Mouse (Mus musculus): ENCODE measurements around the gene Hmgcl. TPM values are rescaled to one million over a fixed set of nuclear protein-coding genes. Genes with fewer than 3 reads are reported as not detected.

Gene Hmgcl
- polyA plus RNA-seq, 1 experiment from 2014 or later = 76.3 TPM

- Histone ChIP-seq H3K4me2 (replicated peaks) (no peak overlapping the region), H3K36me3 (peaks cover 26% of the 10 kb centered on the region; the same call in 1 of the 2 replicates), H3K9me3 (no peaks in the 10 kb centered on the region), H3K4me3 (no peak overlapping the region), H3K4me1 (peaks cover 6% of the 10 kb centered on the region; the same call in 1 of the 2 replicates), H3K27me3 (no peaks in the 10 kb centered on the region), H3K27ac (no peak overlapping the region), H3K9ac (no peak overlapping the region)
- no peak for ATAC-seq (ENCODE audit: insufficient number of reproducible peaks, insufficient read depth, low FRiP score, low TSS enrichment)
- 86% methylated on average over 10 of the region's 10 CpGs for WGBS
Measured at GRCm38 (mm10) chr4:135949475-135949874, 3.2 kb downstream of the Hmgcl start.

DNA sequence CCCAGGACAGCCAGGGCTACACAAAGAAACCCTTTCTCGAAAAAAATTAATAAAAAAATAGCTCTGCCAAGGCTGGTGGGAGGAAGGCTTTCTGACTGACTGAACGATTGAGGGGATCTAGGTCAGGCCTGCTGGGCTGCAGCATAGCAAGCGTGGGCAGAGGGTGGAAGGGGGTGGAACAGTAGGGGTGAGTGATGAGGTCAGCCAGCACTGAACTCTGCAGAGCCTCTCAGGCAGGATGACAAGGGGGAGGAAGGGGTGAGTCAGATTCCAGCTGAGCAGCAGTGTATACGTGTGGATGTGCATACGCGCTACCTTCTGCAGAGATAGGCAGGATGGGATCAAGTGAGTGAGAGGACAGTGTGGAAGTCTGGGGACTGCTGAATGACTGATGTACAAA is 3.7 kb downstream of the Hmgcl start:
- Histone ChIP-seq H3K4me1 (peaks cover 6% of the 10 kb centered on the region; the same call in 1 of the 2 replicates), H3K9me3 (no peaks in the 10 kb centered on the region), H3K9ac (no peak overlapping the region), H3K27ac (no peak overlapping the region), H3K27me3 (no peaks in the 10 kb centered on the region), H3K4me3 (no peak overlapping the region), H3K4me2 (replicated peaks) (no peak overlapping the region), H3K36me3 (peaks cover 31% of the 10 kb centered on the region; the same call in 1 of the 2 replicates)
- WGBS = 66% methylated on average over 6 of the region's 6 CpGs
- ATAC-seq (ENCODE audit: insufficient number of reproducible peaks, insufficient read depth, low FRiP score, low TSS enrichment) = no peak

GRCm38 (mm10) chr4:135950365-135950764 is 4.1 kb downstream of the Hmgcl start:
- Histone ChIP-seq H3K27ac (no peak overlapping the region), H3K27me3 (no peaks in the 10 kb centered on the region), H3K4me3 (no peak overlapping the region), H3K4me2 (replicated peaks) (no peak overlapping the region), H3K4me1 (peaks cover 6% of the 10 kb centered on the region; the same call in 1 of the 2 replicates), H3K9ac (no peak overlapping the region), H3K36me3 (peaks cover 34% of the 10 kb centered on the region; the same call in 1 of the 2 replicates), H3K9me3 (no peaks in the 10 kb centered on the region)
- 87% methylated on average over 6 of the region's 6 CpGs for WGBS
- ATAC-seq (ENCODE audit: insufficient number of reproducible peaks, insufficient read depth, low FRiP score, low TSS enrichment) = no peak

GRCm38 (mm10) chr4:135951505-135951904 is 5.3 kb downstream of the Hmgcl start:
- H3K4me1 ChIP-seq = no peaks in the 10 kb centered on the region
- no peak overlapping the region for H3K4me2 ChIP-seq (replicated peaks)
- no peaks in the 10 kb centered on the region for H3K27me3 ChIP-seq
- WGBS = 95% methylated on average over 3 of the region's 3 CpGs
- no peak overlapping the region for H3K27ac ChIP-seq
- H3K4me3 ChIP-seq = no peak overlapping the region
- no peaks in the 10 kb centered on the region for H3K9me3 ChIP-seq
- H3K9ac ChIP-seq = no peak overlapping the region
- peaks cover 41% of the 10 kb centered on the region for H3K36me3 ChIP-seq
- ATAC-seq (ENCODE audit: insufficient number of reproducible peaks, insufficient read depth, low FRiP score, low TSS enrichment) = no peak

DNA sequence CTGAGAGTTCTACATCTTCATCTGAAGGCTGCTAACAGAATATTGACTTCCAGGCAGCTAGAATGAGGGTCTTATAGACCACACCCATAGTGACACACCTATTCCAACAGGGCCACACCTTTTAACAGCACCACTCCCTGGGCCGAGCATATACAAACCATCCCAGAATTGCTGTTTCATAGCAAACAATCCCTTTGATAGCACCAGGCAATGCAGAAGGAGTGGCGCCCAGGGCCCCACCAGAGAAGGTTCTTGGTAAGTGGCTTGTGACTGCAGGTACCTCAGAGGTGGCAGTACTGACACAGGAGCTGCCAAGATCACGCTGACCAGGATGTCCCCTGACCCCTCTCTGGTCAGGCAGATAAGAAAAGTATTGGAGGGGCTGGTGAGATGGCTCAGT is 6.9 kb downstream of the Hmgcl start:
- no peak for ATAC-seq (ENCODE audit: insufficient number of reproducible peaks, insufficient read depth, low FRiP score, low TSS enrichment)
- H3K27ac ChIP-seq = no peak overlapping the region
- H3K4me3 ChIP-seq = no peak overlapping the region
- H3K36me3 ChIP-seq = peaks cover 52% of the 10 kb centered on the region
- no peaks in the 10 kb centered on the region for H3K9me3 ChIP-seq
- H3K4me1 ChIP-seq = no peaks in the 10 kb centered on the region
- no peak overlapping the region for H3K9ac ChIP-seq
- H3K4me2 ChIP-seq (replicated peaks) = no peak overlapping the region
- no peaks in the 10 kb centered on the region for H3K27me3 ChIP-seq
- 93% methylated on average over 3 of the region's 3 CpGs for WGBS

DNA sequence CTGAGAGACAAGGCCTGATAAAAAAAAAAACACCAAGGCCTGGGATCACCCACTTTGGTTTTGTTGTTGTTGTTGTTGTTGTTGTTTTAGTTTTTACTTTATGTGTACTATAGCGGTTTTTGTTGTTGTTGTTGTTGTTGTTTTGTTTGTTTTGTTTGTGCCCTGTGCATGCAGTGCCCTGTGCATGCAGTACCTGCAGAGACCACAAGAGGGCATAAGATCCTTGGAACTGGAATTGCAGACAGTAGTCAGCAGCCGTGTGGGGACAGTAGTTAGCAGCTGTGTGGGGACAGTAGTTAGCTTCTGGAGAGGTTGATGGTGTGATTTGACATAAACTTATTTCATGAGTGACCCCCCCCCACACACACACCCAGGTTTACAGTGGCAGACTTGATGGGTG is 8.0 kb downstream of the Hmgcl start:
- H3K9me3 ChIP-seq = no peaks in the 10 kb centered on the region
- H3K4me3 ChIP-seq = no peak overlapping the region
- H3K4me2 ChIP-seq (replicated peaks) = no peak overlapping the region
- WGBS = 14% methylated on average over 2 of the region's 2 CpGs
- H3K27ac ChIP-seq = no peak overlapping the region
- no peak overlapping the region for H3K9ac ChIP-seq
- H3K36me3 ChIP-seq = peaks cover 60% of the 10 kb centered on the region
- no peaks in the 10 kb centered on the region for H3K4me1 ChIP-seq
- H3K27me3 ChIP-seq = no peaks in the 10 kb centered on the region
- no peak for ATAC-seq (ENCODE audit: insufficient number of reproducible peaks, insufficient read depth, low FRiP score, low TSS enrichment)

DNA sequence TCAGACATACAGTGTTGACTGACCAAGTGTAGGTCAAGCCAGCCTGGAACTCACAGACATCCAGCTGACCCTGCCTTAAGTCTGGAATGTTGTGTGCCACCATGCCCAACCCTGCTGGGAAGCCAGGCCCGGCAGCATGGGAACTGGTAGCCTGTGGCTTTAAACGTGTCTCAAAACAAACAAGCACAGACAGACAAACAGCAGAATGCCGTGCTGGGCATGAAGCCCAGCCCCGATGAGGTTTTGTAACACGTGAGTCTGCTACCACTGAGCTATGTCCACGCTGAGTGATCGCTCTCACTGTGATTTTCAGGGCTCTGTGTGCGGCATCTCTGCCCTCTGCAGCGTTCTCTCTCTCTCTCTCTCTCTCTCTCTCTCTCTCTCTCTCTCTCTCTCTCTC is 9.6 kb downstream of the Hmgcl start:
- Histone ChIP-seq H3K4me1 (no peaks in the 10 kb centered on the region), H3K27ac (no peak overlapping the region), H3K36me3 (peaks cover 68% of the 10 kb centered on the region), H3K9ac (no peak overlapping the region), H3K4me2 (replicated peaks) (no peak overlapping the region), H3K27me3 (no peaks in the 10 kb centered on the region), H3K4me3 (no peak overlapping the region), H3K9me3 (no peaks in the 10 kb centered on the region)
- ATAC-seq (ENCODE audit: insufficient number of reproducible peaks, insufficient read depth, low FRiP score, low TSS enrichment) = no peak
- WGBS = 81% methylated on average over 9 of the region's 9 CpGs

DNA sequence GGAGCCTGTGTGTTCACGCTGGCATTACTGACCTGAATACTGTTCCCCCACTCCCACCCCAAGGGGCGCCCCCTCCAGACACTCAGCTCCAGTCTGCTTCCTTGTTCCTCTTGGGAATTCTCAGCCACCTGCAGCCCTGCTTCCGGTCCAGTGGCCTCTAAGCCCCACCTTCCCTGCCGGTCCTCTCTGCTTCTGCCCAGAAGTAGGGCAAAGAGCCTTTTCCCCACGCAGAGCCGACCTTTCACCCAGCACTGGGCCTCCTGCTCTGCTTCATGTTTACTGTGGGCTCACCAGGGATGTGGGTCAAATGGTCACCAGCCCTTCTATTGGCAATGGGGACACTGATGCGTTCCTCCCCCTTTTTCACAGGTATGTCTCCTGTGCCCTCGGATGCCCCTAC is 12.1 kb downstream of the Hmgcl start:
- Histone ChIP-seq H3K27ac (no peak overlapping the region), H3K9me3 (no peaks in the 10 kb centered on the region), H3K4me2 (replicated peaks) (no peak overlapping the region), H3K9ac (no peak overlapping the region), H3K27me3 (no peaks in the 10 kb centered on the region), H3K4me1 (no peaks in the 10 kb centered on the region), H3K4me3 (no peak overlapping the region), H3K36me3 (peaks cover 55% of the 10 kb centered on the region)
- WGBS = 58% methylated on average over 8 of the region's 8 CpGs
- no peak for ATAC-seq (ENCODE audit: insufficient number of reproducible peaks, insufficient read depth, low FRiP score, low TSS enrichment)

GRCm38 (mm10) chr4:135960717-135961116 is 14.5 kb downstream of the Hmgcl start:
- no peak for ATAC-seq (ENCODE audit: insufficient number of reproducible peaks, insufficient read depth, low FRiP score, low TSS enrichment)
- H3K27ac ChIP-seq = no peak overlapping the region
- H3K36me3 ChIP-seq = peaks cover 46% of the 10 kb centered on the region
- H3K27me3 ChIP-seq = no peaks in the 10 kb centered on the region
- no peak overlapping the region for H3K4me2 ChIP-seq (replicated peaks)
- H3K4me3 ChIP-seq = no peak overlapping the region
- H3K4me1 ChIP-seq = peaks cover 12% of the 10 kb centered on the region
- no peak overlapping the region for H3K9ac ChIP-seq
- 22% methylated on average over 5 of the region's 5 CpGs for WGBS
- no peaks in the 10 kb centered on the region for H3K9me3 ChIP-seq

DNA sequence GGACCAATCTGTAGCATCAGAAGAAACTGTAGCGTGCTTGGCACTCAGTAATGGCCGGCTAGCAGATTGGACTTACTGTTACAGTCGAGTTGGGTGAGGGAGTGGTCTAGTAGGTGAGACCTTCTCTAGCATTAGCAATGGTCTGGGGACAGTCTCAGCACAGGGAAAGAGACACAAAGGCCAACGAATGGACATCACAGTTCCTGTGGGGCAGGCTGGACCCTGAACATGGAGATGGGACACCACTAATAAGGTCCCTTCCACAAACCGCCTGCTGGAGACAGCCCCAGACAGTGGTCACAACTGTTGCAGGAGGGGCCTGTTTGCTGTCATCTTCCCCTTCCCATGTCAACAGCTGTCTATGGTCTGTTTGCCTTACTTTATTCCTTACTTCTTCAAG is 15.5 kb downstream of the Hmgcl start:
- 85% methylated on average over 5 of the region's 5 CpGs for WGBS
- Histone ChIP-seq H3K9me3 (no peaks in the 10 kb centered on the region), H3K36me3 (peaks cover 47% of the 10 kb centered on the region), H3K4me3 (no peak overlapping the region), H3K27ac (no peak overlapping the region), H3K9ac (no peak overlapping the region), H3K4me2 (replicated peaks) (no peak overlapping the region), H3K27me3 (no peaks in the 10 kb centered on the region), H3K4me1 (peaks cover 12% of the 10 kb centered on the region)
- no peak for ATAC-seq (ENCODE audit: insufficient number of reproducible peaks, insufficient read depth, low FRiP score, low TSS enrichment)

- no peak overlapping the region for H3K4me3 ChIP-seq
- H3K4me2 ChIP-seq (replicated peaks) = no peak overlapping the region
Measured at GRCm38 (mm10) chr4:135962198-135962597, 15.9 kb downstream of the Hmgcl start.

DNA sequence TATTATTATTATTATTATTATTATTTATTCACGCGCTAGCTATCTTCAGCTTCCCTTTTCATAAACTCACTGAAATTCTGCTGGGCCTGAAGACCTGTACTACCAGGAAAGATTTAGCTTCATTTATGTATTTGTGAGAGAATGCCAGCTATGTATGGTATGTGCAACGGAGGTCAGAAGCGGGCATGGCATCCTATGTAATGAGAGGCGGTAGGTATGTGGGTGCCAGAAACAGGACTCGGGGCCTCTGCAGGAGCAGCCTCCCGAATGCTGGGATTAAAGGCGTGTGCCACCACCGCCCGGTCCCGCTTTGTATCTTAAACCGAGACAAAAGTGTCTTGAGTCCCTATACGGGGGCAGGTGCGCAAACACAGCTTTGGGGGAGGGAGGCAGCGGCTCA is 16.7 kb downstream of the Hmgcl start:
- ATAC-seq (ENCODE audit: insufficient number of reproducible peaks, insufficient read depth, low FRiP score, low TSS enrichment) = no peak
- peak overlapping the region; percentile 88 for H3K27ac ChIP-seq
- H3K4me3 ChIP-seq = peak overlapping the region; percentile 57
- H3K9ac ChIP-seq = peak overlapping the region; percentile 77
- H3K4me2 ChIP-seq (replicated peaks) = peak overlapping the region; percentile 77
- H3K36me3 ChIP-seq = peaks cover 51% of the 10 kb centered on the region
- H3K27me3 ChIP-seq = no peaks in the 10 kb centered on the region
- WGBS = 5% methylated on average over 15 of the region's 15 CpGs
- peaks cover 12% of the 10 kb centered on the region for H3K4me1 ChIP-seq
- no peaks in the 10 kb centered on the region for H3K9me3 ChIP-seq

More at GRCm38 (mm10) chr4:135962198-135962597, 15.9 kb downstream of the Hmgcl start:
- WGBS = 88% methylated on average over 7 of the region's 7 CpGs
- Histone ChIP-seq H3K9me3 (no peaks in the 10 kb centered on the region), H3K36me3 (peaks cover 50% of the 10 kb centered on the region), H3K27ac (no peak overlapping the region), H3K9ac (no peak overlapping the region), H3K27me3 (no peaks in the 10 kb centered on the region), H3K4me1 (peaks cover 12% of the 10 kb centered on the region)
- ATAC-seq (ENCODE audit: insufficient number of reproducible peaks, insufficient read depth, low FRiP score, low TSS enrichment) = no peak

All from embryonic facial prominence, embryonic 12.5 days (tissue).